In genomic region chr13:67609066-67609876, GRCm38 (mm10) we compare ENCODE assay signal across 8 mouse cellular contexts. TPM values are rescaled to one million over a fixed set of nuclear protein-coding genes. Genes with fewer than 3 reads are reported as not detected.
A peak's percentile ranks its signal among the peaks of the same experiment; 100 is the strongest.
DNase-seq lines count a peak whose midpoint lies in the region; ATAC-seq lines count a peak whose summit lies in the region.

Zfp729b (minus strand) TSS chr13:67609707.

- peak; percentile 88 for ATAC-seq in CD4-positive, CD25-positive, alpha-beta regulatory T cell, adult 4 months
- peak; percentile 92 for ATAC-seq in heart, embryonic 14.5 days (ENCODE audit: insufficient number of reproducible peaks, insufficient read depth, low FRiP score, low read depth)
- ATAC-seq in liver, embryonic 13.5 days (ENCODE audit: low read depth) = peak; percentile 91
- peak; percentile 96 for ATAC-seq in stomach, embryonic 16.5 days (ENCODE audit: insufficient read depth, low FRiP score)

- no peaks in the 10 kb centered on the region for H3K27me3 ChIP-seq in heart, embryonic 14.5 days (ENCODE audit: control insufficient read depth, insufficient read depth, low read length)
- no peaks in the 10 kb centered on the region for H3K27me3 ChIP-seq in liver, embryonic 13.5 days
- no peaks in the 10 kb centered on the region for H3K27me3 ChIP-seq in stomach, embryonic 16.5 days (ENCODE audit: control insufficient read depth, insufficient read depth, low read length)

- peak within 1 kb of the TSS; percentile 85 for H3K9ac ChIP-seq in heart, embryonic 14.5 days (ENCODE audit: low read length)
- H3K9ac ChIP-seq in liver, embryonic 13.5 days = peak within 1 kb of the TSS; percentile 77
- peak within 1 kb of the TSS; percentile 90 for H3K9ac ChIP-seq in stomach, embryonic 16.5 days (ENCODE audit: low read length)

- H3K27ac ChIP-seq in heart, embryonic 14.5 days (replicated peaks in 1 of 2; ENCODE audit: control insufficient read depth in 1 of 2, insufficient read depth in 1 of 2, low read depth in 2 of 2, low read length in 2 of 2) = peak within 1 kb of the TSS; percentile 80 to 93
- H3K27ac ChIP-seq in liver, embryonic 13.5 days = peak within 1 kb of the TSS; percentile 41; the same call in 1 of the 2 replicates
- H3K27ac ChIP-seq in stomach, embryonic 16.5 days (ENCODE audit: low read length) = peak within 1 kb of the TSS; percentile 82

- H3K36me3 ChIP-seq in heart, embryonic 14.5 days (ENCODE audit: control insufficient read depth, insufficient read depth, low read length) = no peaks in the 10 kb centered on the region
- no peaks in the 10 kb centered on the region for H3K36me3 ChIP-seq in liver, embryonic 13.5 days
- no peaks in the 10 kb centered on the region for H3K36me3 ChIP-seq in stomach, embryonic 16.5 days (ENCODE audit: control insufficient read depth, insufficient read depth, low read length)

- peak within 1 kb of the TSS; percentile 74 to 99 for H3K4me3 ChIP-seq in heart, embryonic 14.5 days (ENCODE audit: control insufficient read depth in 1 of 2, insufficient read depth in 1 of 2, low read depth in 1 of 2, low read length in 2 of 2)
- peak within 1 kb of the TSS; percentile 80 for H3K4me3 ChIP-seq in liver, embryonic 13.5 days (replicated peaks)
- peak within 1 kb of the TSS; percentile 83 for H3K4me3 ChIP-seq in stomach, embryonic 16.5 days (replicated peaks; ENCODE audit: low read length)

- DNase-seq in c-Kit-negative CD71-positive TER-119-positive erythroid progenitor cells, embryonic 14.5 days (ENCODE audit: low read depth, low spot score) = peak; percentile 61
- DNase-seq in fibroblast of lung, adult 2 months (ENCODE audit: low read depth) = peak; percentile 73
- peak; percentile 94 for DNase-seq in kidney, postnatal 14 days
- DNase-seq in liver, embryonic 13.5 days = peak; percentile 62
- DNase-seq in neural tube, embryonic 10.5 days (ENCODE audit: extremely low spot score, low spot score) = peak; percentile 89

- 3% methylated on average over 20 of the region's 20 CpGs for WGBS in heart, embryonic 14.5 days
- 3% methylated on average over 20 of the region's 20 CpGs for WGBS in liver, embryonic 13.5 days (ENCODE audit: insufficient replicate concordance)
- WGBS in stomach, embryonic 16.5 days = 2% methylated on average over 20 of the region's 20 CpGs

- peaks cover 5% of the 10 kb centered on the region; the same call in 1 of the 2 replicates for H3K9me3 ChIP-seq in heart, embryonic 14.5 days (ENCODE audit: control insufficient read depth, low read length)
- 0 out of 2 replicates have a peak, but pooled peaks cover 4% of the 10 kb centered on the region for H3K9me3 ChIP-seq in liver, embryonic 13.5 days (replicated peaks)
- no peaks in the 10 kb centered on the region; the same call in 1 of the 2 replicates for H3K9me3 ChIP-seq in stomach, embryonic 16.5 days (replicated peaks; ENCODE audit: control insufficient read depth, low read length)

- peaks cover 2 to 5% of the 10 kb centered on the region in 2 experiments; a peak in 2 of 4 replicates for H3K4me1 ChIP-seq in heart, embryonic 14.5 days (ENCODE audit: control insufficient read depth in 2 of 2, insufficient read depth in 2 of 2, low read length in 2 of 2)
- H3K4me1 ChIP-seq in liver, embryonic 13.5 days (replicated peaks) = peaks cover 5% of the 10 kb centered on the region
- peaks cover 4% of the 10 kb centered on the region; the same call in 1 of the 2 replicates for H3K4me1 ChIP-seq in stomach, embryonic 16.5 days (ENCODE audit: control insufficient read depth, insufficient read depth, low read length)

- H3K4me2 ChIP-seq in heart, embryonic 14.5 days (ENCODE audit: low read length) = peak within 1 kb of the TSS; percentile 68
- peak within 1 kb of the TSS; percentile 57 for H3K4me2 ChIP-seq in liver, embryonic 13.5 days
- peak within 1 kb of the TSS; percentile 63 for H3K4me2 ChIP-seq in stomach, embryonic 16.5 days (ENCODE audit: low read depth, low read length)

RNA-seq across cellular contexts. Expression of gene Zfp729b, which starts in this region (rescaled TPM):
- polyA plus RNA-seq in CD4-positive, CD25-positive, alpha-beta regulatory T cell, adult 4 months (2017; shearing (Covaris generic)) = 1 to 10 TPM; 7.5 to 9.8 TPM
- 2.9 and 3.7 TPM in 2 replicates for polyA plus RNA-seq in heart, embryonic 14.5 days (2014; fragmentation: Nextera tagmentation; extraction: Ambion mirVana)
- polyA plus RNA-seq in liver, embryonic 13.5 days (2015; fragmentation: Nextera tagmentation; extraction: Ambion mirVana) = 1.3 and 1.9 TPM in 2 replicates
- 3.7 and 3.8 TPM in 2 replicates for polyA plus RNA-seq in stomach, embryonic 16.5 days (2015; fragmentation: Nextera tagmentation; extraction: Ambion mirVana)

Comparison
In these comparisons a context has a peak if more than half of its experiments do, and no peak if none do; other contexts are left out.
1. Peak in every context shown above with its lines: DNase-seq, ATAC-seq, H3K4me3 ChIP-seq and H3K27ac ChIP-seq.